Mouse (Mus musculus): ENCODE data around the gene Nnat. TPM values are rescaled to one million over a fixed set of nuclear protein-coding genes. Genes with fewer than 3 reads are reported as not detected.
A peak's percentile ranks its signal among the peaks of the same experiment; 100 is the strongest.

Nnat gene
- polyA plus RNA-seq, 1 experiment from 2014 or later, result 6,508 TPM

DNA sequence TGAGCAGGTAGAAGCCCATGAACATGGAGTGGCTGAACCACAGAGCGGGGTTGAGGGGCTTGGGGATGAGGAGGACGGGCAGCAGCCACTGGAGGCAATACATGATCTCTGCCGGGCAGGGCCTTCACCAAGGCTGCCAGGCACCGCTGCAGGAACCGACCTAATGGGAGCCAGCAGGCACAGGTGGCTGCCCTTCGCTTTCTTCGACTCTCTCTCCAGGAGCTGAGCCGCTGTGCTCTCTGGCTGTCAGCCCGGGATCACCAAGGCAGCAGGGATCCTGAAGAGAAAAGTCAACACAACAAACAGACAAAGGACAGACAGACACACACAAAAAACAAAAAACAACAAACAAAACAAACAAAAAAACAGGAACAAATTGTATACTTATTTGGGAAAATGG lies 1.8 kb upstream of the Nnat start:
- Histone ChIP-seq H3K36me3 (ENCODE audit: poor library complexity, severe bottlenecking) (peaks cover 69% of the 10 kb centered on the region), H3K4me2 (no peak overlapping the region), H3K27ac (peak overlapping the region; percentile 70; the same call in 1 of the 2 replicates), H3K4me3 (no peak overlapping the region), H3K4me1 (peaks cover 38% of the 10 kb centered on the region), H3K9me3 (replicated peaks) (peaks cover 37% of the 10 kb centered on the region), H3K9ac (no peak overlapping the region), H3K27me3 (no peaks in the 10 kb centered on the region)
- no peak for ATAC-seq
- 72% methylated on average over 9 of the region's 9 CpGs for WGBS

DNA sequence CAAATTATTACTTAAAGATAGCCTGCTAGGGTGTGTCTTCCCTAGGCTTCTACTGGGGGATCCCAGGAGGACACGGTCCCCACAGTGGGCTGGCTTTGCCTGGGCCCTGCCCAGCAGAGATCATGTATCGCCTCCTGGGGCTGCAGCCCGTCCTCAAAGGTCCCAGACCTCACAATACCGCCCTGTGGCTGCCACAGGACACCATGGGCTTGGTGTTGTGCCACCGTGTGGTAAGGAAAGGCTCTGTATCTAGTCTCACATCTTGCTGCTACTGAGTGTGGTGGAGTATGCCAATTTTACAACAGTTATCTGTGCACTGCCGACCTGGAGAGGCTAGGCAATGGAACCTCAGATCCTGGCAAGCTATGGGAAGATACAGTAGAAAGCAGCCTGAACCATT lies 1.4 kb upstream of the Nnat start:
- H3K9ac ChIP-seq, result no peak overlapping the region
- peaks cover 38% of the 10 kb centered on the region for H3K4me1 ChIP-seq
- H3K27ac ChIP-seq, result peak overlapping the region; percentile 70
- no peak for ATAC-seq
- H3K9me3 ChIP-seq (replicated peaks), result peaks cover 38% of the 10 kb centered on the region
- H3K36me3 ChIP-seq (ENCODE audit: poor library complexity, severe bottlenecking), result peaks cover 74% of the 10 kb centered on the region
- no peak overlapping the region for H3K4me3 ChIP-seq
- no peaks in the 10 kb centered on the region for H3K27me3 ChIP-seq
- no peak overlapping the region for H3K4me2 ChIP-seq
- 47% methylated on average over 6 of the region's 6 CpGs for WGBS

DNA sequence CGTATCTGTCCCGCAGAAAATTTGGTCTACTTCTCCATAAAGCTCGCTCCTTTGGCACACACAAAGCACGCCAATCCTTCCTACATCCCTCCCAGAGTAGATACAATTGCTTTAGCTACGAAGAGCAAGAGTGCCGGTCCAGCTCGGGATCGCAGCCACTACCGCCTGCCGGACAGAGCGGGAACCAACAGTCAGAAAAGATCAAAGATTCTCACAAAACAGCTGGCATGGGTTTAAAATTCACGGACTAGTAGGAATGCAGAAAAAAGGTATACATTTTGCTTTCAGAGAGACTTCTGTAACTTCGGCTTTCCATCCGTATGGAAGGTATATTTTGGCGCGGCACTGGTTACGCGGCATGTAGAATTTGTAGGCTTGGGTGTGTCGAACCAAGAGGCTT lies 438 bp upstream of the Nnat start:
- Histone ChIP-seq H3K9ac (peak overlapping the region; percentile 98), H3K36me3 (ENCODE audit: poor library complexity, severe bottlenecking) (peaks cover 80% of the 10 kb centered on the region), H3K27me3 (no peaks in the 10 kb centered on the region), H3K4me1 (peaks cover 38% of the 10 kb centered on the region), H3K9me3 (replicated peaks) (peaks cover 38% of the 10 kb centered on the region), H3K4me2 (peak overlapping the region; percentile 83), H3K27ac (peak overlapping the region; percentile 95), H3K4me3 (peak overlapping the region; percentile 58)
- 56% methylated on average over 19 of the region's 19 CpGs for WGBS
- no peak for ATAC-seq

DNA sequence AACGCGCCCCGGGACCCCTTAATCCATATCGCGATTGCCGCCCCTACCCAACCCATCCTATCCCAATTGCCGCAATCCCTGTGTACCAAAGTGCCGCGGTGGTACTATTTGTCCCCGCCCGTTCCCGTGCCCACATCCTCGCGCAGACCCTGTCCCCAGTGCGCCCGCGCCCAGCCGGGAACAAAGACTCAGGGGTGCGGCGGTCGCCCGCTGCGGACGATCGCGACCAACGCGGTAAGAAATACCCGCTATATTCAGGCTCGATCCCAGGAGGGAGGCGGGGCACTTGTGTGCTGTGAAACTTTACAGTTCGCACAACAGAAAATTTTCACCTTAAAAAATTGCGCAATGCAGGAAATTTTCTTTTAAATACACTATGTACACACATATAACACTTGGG lies 424 bp downstream of the Nnat start:
- peak overlapping the region; percentile 95 for H3K27ac ChIP-seq
- peaks cover 38% of the 10 kb centered on the region for H3K9me3 ChIP-seq (replicated peaks)
- ATAC-seq, result peak; percentile 41; the same call in 1 of the 2 replicates
- H3K4me3 ChIP-seq, result peak overlapping the region; percentile 58
- peak overlapping the region; percentile 83 for H3K4me2 ChIP-seq
- H3K9ac ChIP-seq, result peak overlapping the region; percentile 98
- peaks cover 80% of the 10 kb centered on the region for H3K36me3 ChIP-seq (ENCODE audit: poor library complexity, severe bottlenecking)
- WGBS, result 44% methylated on average over 33 of the region's 33 CpGs
- H3K27me3 ChIP-seq, result no peaks in the 10 kb centered on the region
- peaks cover 46% of the 10 kb centered on the region for H3K4me1 ChIP-seq

DNA sequence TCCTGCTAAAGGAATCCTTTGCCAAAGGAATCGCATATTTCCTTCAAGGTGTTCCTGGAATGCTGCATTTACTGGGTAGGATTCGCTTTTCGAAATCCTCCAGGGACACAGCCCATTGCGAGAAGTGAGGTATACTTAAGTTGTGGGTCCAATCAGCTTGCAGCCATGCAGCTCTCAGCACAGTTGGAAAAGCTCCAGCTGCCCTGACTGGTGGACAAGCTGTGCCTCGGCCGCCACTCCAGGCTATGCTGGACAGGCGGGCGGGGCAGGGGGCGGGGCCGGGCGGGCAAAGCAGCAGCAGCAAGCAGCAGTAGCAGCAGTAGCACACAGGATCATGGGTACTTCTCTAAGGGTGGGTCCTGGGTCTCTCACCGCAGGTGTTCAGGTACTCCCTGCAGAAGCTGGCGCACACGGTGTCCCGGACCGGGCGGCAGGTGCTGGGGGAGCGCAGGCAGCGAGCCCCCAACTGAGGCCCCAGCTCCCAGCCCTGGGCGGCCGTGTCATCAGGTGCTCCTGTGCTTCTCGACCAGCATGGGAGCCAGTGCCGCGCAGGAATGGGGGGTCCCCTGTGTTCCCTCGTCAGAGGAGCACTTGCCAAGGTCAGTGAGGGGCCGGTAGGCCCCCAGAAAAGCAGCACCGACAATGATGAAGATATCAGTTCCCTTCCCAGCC lies 1.4 kb downstream of the Nnat start:
- 55% methylated on average over 27 of the region's 27 CpGs for WGBS
- H3K4me3 ChIP-seq, result peak overlapping the region; percentile 58

DNA sequence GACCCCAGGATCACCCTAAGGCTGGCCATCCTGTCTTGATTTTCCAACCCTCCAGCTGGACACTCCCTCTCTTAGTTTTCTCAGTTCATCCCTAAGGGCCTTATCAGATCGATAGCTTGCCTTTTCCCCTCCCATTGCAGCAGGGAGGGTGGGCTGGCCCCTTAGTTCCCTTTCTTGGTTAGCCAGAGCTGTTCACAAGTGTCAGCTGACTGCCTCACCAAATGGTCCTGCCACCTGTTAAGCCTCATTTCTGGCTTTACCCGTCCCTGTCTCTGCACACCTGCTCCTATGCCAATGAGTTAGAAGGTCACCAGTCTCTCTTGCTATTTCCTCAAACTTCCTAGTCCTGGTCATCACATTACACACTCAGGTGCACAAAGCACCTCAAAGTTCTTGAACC lies 3.2 kb downstream of the Nnat start:
- Histone ChIP-seq H3K27me3 (no peaks in the 10 kb centered on the region), H3K4me1 (peaks cover 54% of the 10 kb centered on the region), H3K4me3 (peak overlapping the region; percentile 58), H3K9me3 (replicated peaks) (peaks cover 34% of the 10 kb centered on the region), H3K4me2 (peak overlapping the region; percentile 83), H3K27ac (peak overlapping the region; percentile 89), H3K36me3 (ENCODE audit: poor library complexity, severe bottlenecking) (peaks cover 58% of the 10 kb centered on the region), H3K9ac (peak overlapping the region; percentile 98)
- 47% methylated on average over 2 of the region's 2 CpGs for WGBS
- no peak for ATAC-seq

More for the DNA sequence above, 1.4 kb downstream of the Nnat start:
- peaks cover 38% of the 10 kb centered on the region for H3K9me3 ChIP-seq (replicated peaks)
- H3K4me1 ChIP-seq, result peaks cover 47% of the 10 kb centered on the region
- peaks cover 75% of the 10 kb centered on the region for H3K36me3 ChIP-seq (ENCODE audit: poor library complexity, severe bottlenecking)
- ATAC-seq, result peak; percentile 52
- H3K9ac ChIP-seq, result peak overlapping the region; percentile 98
- H3K27me3 ChIP-seq, result no peaks in the 10 kb centered on the region
- peak overlapping the region; percentile 83 for H3K4me2 ChIP-seq
- H3K27ac ChIP-seq, result peak overlapping the region; percentile 89

DNA sequence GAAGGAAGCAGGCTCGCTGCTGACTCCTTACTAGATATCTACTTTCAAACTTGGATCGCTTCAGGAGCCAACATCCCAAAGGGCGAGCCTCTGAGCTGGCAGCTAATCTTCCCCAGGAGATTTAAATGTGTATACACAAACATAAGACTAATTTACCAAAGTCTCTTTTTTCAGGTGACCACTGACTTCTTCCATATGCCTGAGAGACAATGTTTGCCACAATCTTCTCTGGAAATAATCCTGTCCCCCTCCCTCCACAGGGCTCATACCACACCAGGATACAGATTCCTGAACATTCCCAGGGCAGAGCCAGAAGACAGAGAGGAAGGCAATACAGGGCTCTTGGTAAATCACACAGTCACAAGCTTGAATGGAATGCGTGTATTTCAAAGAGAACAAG lies 4.8 kb downstream of the Nnat start:
- H3K4me1 ChIP-seq, result peaks cover 54% of the 10 kb centered on the region
- peak overlapping the region; percentile 98 for H3K9ac ChIP-seq
- ATAC-seq, result no peak
- H3K9me3 ChIP-seq (replicated peaks), result peaks cover 17% of the 10 kb centered on the region
- WGBS, result 66% methylated on average over 4 of the region's 4 CpGs
- H3K27ac ChIP-seq, result peak overlapping the region; percentile 90
- H3K4me2 ChIP-seq, result peak overlapping the region; percentile 83
- H3K27me3 ChIP-seq, result no peaks in the 10 kb centered on the region
- H3K4me3 ChIP-seq, result peak overlapping the region; percentile 99
- peaks cover 43% of the 10 kb centered on the region for H3K36me3 ChIP-seq (ENCODE audit: poor library complexity, severe bottlenecking)

DNA sequence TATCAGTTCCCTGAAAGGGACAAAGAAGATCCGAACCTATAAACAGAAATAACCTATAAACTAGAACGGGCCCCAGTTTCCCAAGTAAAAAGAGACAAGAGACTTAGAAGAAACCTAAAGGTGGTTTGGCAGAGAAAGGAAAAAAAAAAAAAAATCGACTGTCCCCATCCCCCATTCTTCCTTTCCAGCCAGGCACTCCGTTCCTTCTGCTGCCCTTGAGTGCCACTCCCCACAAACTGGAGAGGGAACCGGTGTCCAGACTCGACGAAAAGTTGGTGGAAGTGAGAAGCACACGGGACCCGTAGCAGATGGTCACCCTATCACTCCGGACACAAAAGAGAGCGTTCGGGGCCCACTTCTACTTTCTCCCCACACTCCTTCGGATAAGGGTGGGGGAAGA lies 5.6 kb downstream of the Nnat start:
- ATAC-seq, result no peak
- Histone ChIP-seq H3K9ac (peak overlapping the region; percentile 98), H3K36me3 (ENCODE audit: poor library complexity, severe bottlenecking) (peaks cover 35% of the 10 kb centered on the region), H3K4me1 (peaks cover 58% of the 10 kb centered on the region), H3K4me2 (peak overlapping the region; percentile 83), H3K27ac (peak overlapping the region; percentile 90), H3K4me3 (peak overlapping the region; percentile 99), H3K27me3 (no peaks in the 10 kb centered on the region), H3K9me3 (replicated peaks) (peaks cover 10% of the 10 kb centered on the region)
- WGBS, result 7% methylated on average over 13 of the region's 13 CpGs

GRCm38 (mm10) chr2:157565898-157566259 lies 6.0 kb downstream of the Nnat start:
- WGBS, result 0% methylated on average over 33 of the region's 35 CpGs
- peak overlapping the region; percentile 98 for H3K9ac ChIP-seq
- peak overlapping the region; percentile 99 for H3K4me3 ChIP-seq
- H3K4me2 ChIP-seq, result peak overlapping the region; percentile 83
- H3K9me3 ChIP-seq (replicated peaks), result peaks cover 10% of the 10 kb centered on the region
- H3K27ac ChIP-seq, result peak overlapping the region; percentile 90
- peak; percentile 16 for ATAC-seq
- no peaks in the 10 kb centered on the region for H3K27me3 ChIP-seq
- peaks cover 58% of the 10 kb centered on the region for H3K4me1 ChIP-seq
- peaks cover 33% of the 10 kb centered on the region for H3K36me3 ChIP-seq (ENCODE audit: poor library complexity, severe bottlenecking)

- Histone ChIP-seq H3K27ac (peak overlapping the region; percentile 90), H3K4me1 (peaks cover 58% of the 10 kb centered on the region), H3K27me3 (no peaks in the 10 kb centered on the region), H3K4me3 (peak overlapping the region; percentile 99), H3K9me3 (replicated peaks) (peaks cover 5% of the 10 kb centered on the region), H3K4me2 (peak overlapping the region; percentile 83), H3K9ac (peak overlapping the region; percentile 98), H3K36me3 (ENCODE audit: poor library complexity, severe bottlenecking) (peaks cover 28% of the 10 kb centered on the region)
- WGBS, result under 1% methylated on average over 36 of the region's 36 CpGs
- ATAC-seq, result peak; percentile 86
Measured at GRCm38 (mm10) chr2:157566260-157566952, 6.5 kb downstream of the Nnat start.

GRCm38 (mm10) chr2:157567235-157567961 lies 7.5 kb downstream of the Nnat start:
- Histone ChIP-seq H3K27ac (peak overlapping the region; percentile 54), H3K9ac (peak overlapping the region; percentile 98), H3K4me2 (peak overlapping the region; percentile 83), H3K27me3 (no peaks in the 10 kb centered on the region), H3K36me3 (ENCODE audit: poor library complexity, severe bottlenecking) (peaks cover 18% of the 10 kb centered on the region), H3K9me3 (replicated peaks) (0 out of 2 replicates have a peak, but pooled peaks cover 3% of the 10 kb centered on the region), H3K4me3 (peak overlapping the region; percentile 99), H3K4me1 (peaks cover 55% of the 10 kb centered on the region)
- 90% methylated on average over 11 of the region's 11 CpGs for WGBS
- no peak for ATAC-seq

DNA sequence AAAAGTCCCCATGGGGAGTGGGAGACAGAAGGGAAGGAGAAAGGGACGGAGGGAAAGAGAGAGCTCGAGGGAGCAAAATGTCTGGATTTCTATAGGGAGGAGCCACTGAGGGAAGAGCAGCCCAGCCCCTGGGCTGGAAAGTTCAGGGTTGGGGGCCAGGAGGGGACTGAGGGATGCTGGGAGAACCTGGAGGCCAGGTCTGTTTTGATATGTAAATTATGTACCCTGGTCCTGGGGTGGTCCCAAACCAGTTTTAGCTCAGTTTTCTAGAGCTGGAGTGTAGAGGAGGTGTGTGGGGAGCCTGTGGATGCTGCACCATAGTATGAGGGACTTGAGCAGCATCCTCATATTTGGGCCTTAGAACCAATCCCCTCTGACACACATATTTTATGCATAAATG lies 9.0 kb downstream of the Nnat start:
- Histone ChIP-seq H3K9ac (peak overlapping the region; percentile 16; the same call in 1 of the 2 replicates), H3K27ac (peak overlapping the region; percentile 32; the same call in 1 of the 2 replicates), H3K27me3 (no peaks in the 10 kb centered on the region), H3K9me3 (replicated peaks) (no peaks in the 10 kb centered on the region), H3K4me1 (peaks cover 43% of the 10 kb centered on the region), H3K4me2 (no peak overlapping the region), H3K36me3 (ENCODE audit: poor library complexity, severe bottlenecking) (peaks cover 3% of the 10 kb centered on the region), H3K4me3 (no peak overlapping the region)
- ATAC-seq, result no peak
- 23% methylated on average over 2 of the region's 2 CpGs for WGBS

All from forebrain, embryonic 13.5 days (tissue).